Mouse (Mus musculus): ENCODE measurements around the gene Wdr61.

GRCm38 (mm10) chr9:54687246-54688236 is 46.8 kb downstream of the Wdr61 start:
- no peak for TF ChIP-seq POLR2A (IDR thresholded peaks at IDR 0.05; ENCODE audit: low read depth, low read length)
- no peak for TF ChIP-seq CTCF (IDR thresholded peaks at IDR 0.05; ENCODE audit: extremely low read depth, insufficient read depth, insufficient read length, insufficient replicate concordance)
